In genomic region chr11:33860905-33861582, GRCm38 (mm10) we compare ENCODE assay signal across 17 mouse cellular contexts.
A peak's percentile ranks its signal among the peaks of the same experiment; 100 is the strongest.
DNase-seq lines count a peak whose midpoint lies in the region; ATAC-seq and TF ChIP-seq lines count a peak whose summit lies in the region.
"Had no signal": no experiment of that assay in that cellular context is flagged by ENCODE, and none has a peak within 500 bp of the region (broad histone marks: within the 10 kb centered on the region; RNA-seq: fewer than 3 reads in every experiment).

No protein-coding gene starts in this region.

- no peak overlapping the region for H3K9ac ChIP-seq in forebrain, embryonic 11.5 days (ENCODE audit: low read length)
- no peak overlapping the region for H3K9ac ChIP-seq in kidney, postnatal 0 days (ENCODE audit: low read depth, low read length)
- H3K9ac ChIP-seq in heart, postnatal 0 days (replicated peaks; ENCODE audit: low read depth, low read length): no peak overlapping the region
- H3K9ac ChIP-seq in intestine, embryonic 16.5 days (ENCODE audit: low read depth, low read length): no peak overlapping the region
- H3K9ac ChIP-seq: neural tube, embryonic 12.5 days had no signal

- H3K36me3 ChIP-seq in forebrain, embryonic 11.5 days (ENCODE audit: control insufficient read depth, insufficient read depth, low read length): no peaks in the 10 kb centered on the region
- no peaks in the 10 kb centered on the region for H3K36me3 ChIP-seq in forebrain, embryonic 10.5 days (replicated peaks)
- H3K36me3 ChIP-seq in kidney, postnatal 0 days (ENCODE audit: insufficient read depth, low read length): no peaks in the 10 kb centered on the region
- no peaks in the 10 kb centered on the region for H3K36me3 ChIP-seq in heart, postnatal 0 days (replicated peaks; ENCODE audit: control insufficient read depth, insufficient read depth, low read length)
- H3K36me3 ChIP-seq in intestine, embryonic 16.5 days (ENCODE audit: control insufficient read depth, insufficient read depth, low read length): no peaks in the 10 kb centered on the region
- H3K36me3 ChIP-seq: neural tube, embryonic 12.5 days had no signal

- no peak for TF ChIP-seq EP300 in heart, postnatal 0 days (IDR thresholded peaks at IDR 0.05; ENCODE audit: low read depth)

- no peak overlapping the region for H3K27ac ChIP-seq in forebrain, embryonic 11.5 days (ENCODE audit: low read depth, low read length)
- no peak overlapping the region for H3K27ac ChIP-seq in forebrain, embryonic 10.5 days
- no peak overlapping the region for H3K27ac ChIP-seq in kidney, postnatal 0 days
- H3K27ac ChIP-seq in heart, postnatal 0 days (ENCODE audit: low read depth): peak overlapping the region; percentile 51; the same call in 1 of the 2 replicates
- no peak overlapping the region for H3K27ac ChIP-seq in intestine, embryonic 16.5 days (ENCODE audit: low read length)
- H3K27ac ChIP-seq: gastrocnemius, adult 2 months; macrophage; neural tube, embryonic 12.5 days had no signal

- no peak for ATAC-seq in forebrain, embryonic 11.5 days (replicated peaks; ENCODE audit: low FRiP score)
- ATAC-seq in kidney, postnatal 0 days (replicated peaks; ENCODE audit: low FRiP score, low read depth): no peak
- peak; percentile 67 for ATAC-seq in heart, postnatal 0 days (ENCODE audit: insufficient read depth, low read depth)
- ATAC-seq in intestine, embryonic 16.5 days: no peak
- ATAC-seq: midbrain, embryonic 16.5 days had no signal

- no peaks in the 10 kb centered on the region for H3K4me1 ChIP-seq in forebrain, embryonic 11.5 days (replicated peaks; ENCODE audit: control insufficient read depth, insufficient read depth, low read length)
- H3K4me1 ChIP-seq in forebrain, embryonic 10.5 days: no peaks in the 10 kb centered on the region
- no peaks in the 10 kb centered on the region for H3K4me1 ChIP-seq in kidney, postnatal 0 days (replicated peaks; ENCODE audit: insufficient read depth, low read length)
- no peaks in the 10 kb centered on the region for H3K4me1 ChIP-seq in heart, postnatal 0 days (ENCODE audit: control insufficient read depth, insufficient read depth)
- no peaks in the 10 kb centered on the region for H3K4me1 ChIP-seq in intestine, embryonic 16.5 days (ENCODE audit: control insufficient read depth, insufficient read depth, low read length)
- H3K4me1 ChIP-seq: neural tube, embryonic 12.5 days had no signal

- 85% methylated on average over 4 of the region's 4 CpGs for WGBS in forebrain, embryonic 11.5 days
- WGBS in forebrain, embryonic 10.5 days: 85% methylated on average over 4 of the region's 4 CpGs
- 70% methylated on average over 4 of the region's 4 CpGs for WGBS in kidney, postnatal 0 days
- WGBS in heart, postnatal 0 days: 54% methylated on average over 4 of the region's 4 CpGs
- 73% methylated on average over 4 of the region's 4 CpGs for WGBS in intestine, embryonic 16.5 days

- no peaks in the 10 kb centered on the region for H3K9me3 ChIP-seq in forebrain, embryonic 11.5 days (ENCODE audit: control insufficient read depth, low read length)
- no peaks in the 10 kb centered on the region for H3K9me3 ChIP-seq in forebrain, embryonic 10.5 days
- H3K9me3 ChIP-seq in kidney, postnatal 0 days (replicated peaks; ENCODE audit: low read length): no peaks in the 10 kb centered on the region
- no peaks in the 10 kb centered on the region for H3K9me3 ChIP-seq in heart, postnatal 0 days (replicated peaks; ENCODE audit: control insufficient read depth, low read length)
- H3K9me3 ChIP-seq in intestine, embryonic 16.5 days (ENCODE audit: control insufficient read depth, low read length): no peaks in the 10 kb centered on the region
- H3K9me3 ChIP-seq: neural tube, embryonic 12.5 days had no signal

- no peak overlapping the region for H3K4me3 ChIP-seq in forebrain, embryonic 11.5 days (ENCODE audit: low read depth, low read length)
- H3K4me3 ChIP-seq in forebrain, embryonic 10.5 days: no peak overlapping the region
- H3K4me3 ChIP-seq in kidney, postnatal 0 days (replicated peaks; ENCODE audit: low read depth, low read length): no peak overlapping the region
- H3K4me3 ChIP-seq in heart, postnatal 0 days (ENCODE audit: low read depth, low read length): no peak overlapping the region
- no peak overlapping the region for H3K4me3 ChIP-seq in intestine, embryonic 16.5 days (ENCODE audit: low read length)
- H3K4me3 ChIP-seq: erythroblast, embryonic 14.5 days; gastrocnemius, adult 2 months; neural tube, embryonic 12.5 days had no signal

- H3K4me2 ChIP-seq in forebrain, embryonic 11.5 days (ENCODE audit: low read depth, low read length, severe bottlenecking): no peak overlapping the region
- no peak overlapping the region for H3K4me2 ChIP-seq in kidney, postnatal 0 days (ENCODE audit: low read length)
- no peak overlapping the region for H3K4me2 ChIP-seq in heart, postnatal 0 days (ENCODE audit: low read depth, low read length)
- H3K4me2 ChIP-seq in intestine, embryonic 16.5 days (ENCODE audit: low read depth, low read length): no peak overlapping the region
- H3K4me2 ChIP-seq: neural tube, embryonic 12.5 days had no signal

- H3K27me3 ChIP-seq in forebrain, embryonic 11.5 days (ENCODE audit: control insufficient read depth, insufficient read depth, low read length): no peaks in the 10 kb centered on the region
- H3K27me3 ChIP-seq in forebrain, embryonic 10.5 days (ENCODE audit: poor library complexity, severe bottlenecking): no peaks in the 10 kb centered on the region
- no peaks in the 10 kb centered on the region for H3K27me3 ChIP-seq in kidney, postnatal 0 days (ENCODE audit: insufficient read depth, low read length)
- H3K27me3 ChIP-seq in heart, postnatal 0 days (ENCODE audit: control insufficient read depth, insufficient read depth, low read length): no peaks in the 10 kb centered on the region
- no peaks in the 10 kb centered on the region for H3K27me3 ChIP-seq in intestine, embryonic 16.5 days (replicated peaks; ENCODE audit: control insufficient read depth, insufficient read depth, low read length)
- H3K27me3 ChIP-seq: neural tube, embryonic 12.5 days had no signal

- TF ChIP-seq CTCF in kidney, postnatal 0 days (IDR thresholded peaks at IDR 0.05; ENCODE audit: low read depth): no peak
- no peak for TF ChIP-seq CTCF in heart, postnatal 0 days (IDR thresholded peaks at IDR 0.05; ENCODE audit: low read depth)

- peak; percentile 37 for DNase-seq in forebrain, embryonic 11.5 days (ENCODE audit: low spot score)
- no peak for DNase-seq in forebrain, embryonic 10.5 days (ENCODE audit: extremely low spot score, low spot score)
- peak; percentile 52 for DNase-seq in kidney, postnatal 0 days (ENCODE audit: low spot score)
- no peak for DNase-seq in kidney, adult 18-20 months
- DNase-seq in Muller cell, postnatal 12 days (ENCODE audit: inconsistent ontology term): peak; percentile 81
- DNase-seq in heart, postnatal 0 days (ENCODE audit: low spot score): peak; percentile 72
- no peak for DNase-seq in cerebellum, adult 9-11 months
- DNase-seq: cerebellum, adult 2 months; embryo, embryonic 11 days; gastrocnemius, adult 2 months; liver; retina, postnatal 1 day had no signal

Comparison
In these comparisons a context has a peak if more than half of its experiments do, and no peak if none do; other contexts are left out.
1. DNase-seq: peak in forebrain, embryonic 11.5 days (single experiment), kidney, postnatal 0 days (single experiment), Muller cell, postnatal 12 days (single experiment) and heart, postnatal 0 days (single experiment); none in forebrain, embryonic 10.5 days (single experiment), kidney, adult 18-20 months (single experiment) and cerebellum, adult 9-11 months (single experiment).